ENCODE assay signal across 8 mouse cellular contexts in genomic region chr17:24960852-24961715, GRCm38 (mm10). TPM values are rescaled to one million over a fixed set of nuclear protein-coding genes. Genes with fewer than 3 reads are reported as not detected.
DNase-seq lines count a peak whose midpoint lies in the region; ATAC-seq and TF ChIP-seq lines count a peak whose summit lies in the region.

No protein-coding gene starts in this region.

- peak; percentile 97 for DNase-seq in heart, adult 8-10 months (ENCODE audit: low spot score)
- DNase-seq in heart, postnatal 36 days, result no peak
- DNase-seq in ES-E14 (ENCODE audit: low read depth, low spot score), result peak; percentile 97
- DNase-seq in forebrain, postnatal 0 days, result no peak
- DNase-seq in liver, embryonic 14.5 days (ENCODE audit: low read depth in 3 of 3, low spot score in 3 of 3), result no peak
- no peak for DNase-seq in right cerebral cortex, adult 2 months (ENCODE audit: low spot score in 2 of 2)
- no peak for DNase-seq in cerebellum, adult 8-10 months
- no peak for DNase-seq in kidney, postnatal 10 days

- H3K4me2 ChIP-seq in forebrain, postnatal 0 days (ENCODE audit: low read depth), result peak overlapping the region; percentile 57
- peak overlapping the region; percentile 67 for H3K4me2 ChIP-seq in liver, embryonic 14.5 days (ENCODE audit: low read depth)

- intact Hi-C loops in heart, postnatal 36 days (cut with DNase I), result loop anchor here (2.0 kb wide), 2 partner anchors 24 to 54 kb away; partner anchors contain the start of genes Cramp1l and Mapk8ip3

- TF ChIP-seq CTCF in forebrain, postnatal 0 days (IDR thresholded peaks at IDR 0.05; ENCODE audit: low read depth), result no peak
- TF ChIP-seq CTCF in liver, embryonic 14.5 days (IDR thresholded peaks at IDR 0.05; ENCODE audit: low read depth), result 0 out of 2 replicates have a peak, but pooled peaks have one; percentile 16

- no peak for TF ChIP-seq EP300 in liver, embryonic 14.5 days (IDR thresholded peaks at IDR 0.05; ENCODE audit: low read depth)

- H3K4me1 ChIP-seq in ES-E14 (ENCODE audit: control insufficient read depth in 2 of 2, insufficient read depth in 2 of 2, low read length in 2 of 2, poor library complexity in 1 of 2), result peaks cover 0 to 4% of the 10 kb centered on the region in 2 experiments; a peak in 1 of 4 replicates
- H3K4me1 ChIP-seq in forebrain, postnatal 0 days (ENCODE audit: insufficient read depth), result peaks cover 8% of the 10 kb centered on the region; the same call in 1 of the 2 replicates
- peaks cover 0 to 6% of the 10 kb centered on the region in 2 experiments; a peak in 3 of 4 replicates for H3K4me1 ChIP-seq in liver, embryonic 14.5 days (replicated peaks; ENCODE audit: control insufficient read depth in 2 of 2, insufficient read depth in 2 of 2, low read length in 1 of 2)

- in situ Hi-C loops in ES-E14 (cut with MboI; ENCODE audit: low sequenced_read_pairs in 2 of 2, unreplicated experiment in 2 of 2), result no loop called here

- no peaks in the 10 kb centered on the region for H3K9me3 ChIP-seq in ES-E14 (ENCODE audit: control insufficient read depth, insufficient read depth, low read depth, low read length)
- H3K9me3 ChIP-seq in forebrain, postnatal 0 days (ENCODE audit: low read length), result no peaks in the 10 kb centered on the region
- no peaks in the 10 kb centered on the region for H3K9me3 ChIP-seq in liver, embryonic 14.5 days (ENCODE audit: control insufficient read depth, low read length)

- H3K27me3 ChIP-seq in forebrain, postnatal 0 days (ENCODE audit: insufficient read depth, low read length), result no peaks in the 10 kb centered on the region
- no peaks in the 10 kb centered on the region for H3K27me3 ChIP-seq in liver, embryonic 14.5 days (ENCODE audit: control insufficient read depth, insufficient read depth, low read length)

- peaks cover 11% of the 10 kb centered on the region for H3K36me3 ChIP-seq in ES-E14 (ENCODE audit: control insufficient read depth, insufficient read depth, low read length, poor library complexity, severe bottlenecking)
- peaks cover 37% of the 10 kb centered on the region for H3K36me3 ChIP-seq in forebrain, postnatal 0 days (ENCODE audit: insufficient read depth)
- peaks cover 44% of the 10 kb centered on the region for H3K36me3 ChIP-seq in liver, embryonic 14.5 days (replicated peaks; ENCODE audit: control insufficient read depth, insufficient read depth, low read depth)

- peak overlapping the region; percentile 59 to 70 for H3K4me3 ChIP-seq in ES-E14 (ENCODE audit: insufficient read depth in 1 of 2, low read depth in 1 of 2, low read length in 2 of 2, poor library complexity in 1 of 2, severe bottlenecking in 1 of 2)
- peak overlapping the region; percentile 87 for H3K4me3 ChIP-seq in forebrain, postnatal 0 days (ENCODE audit: low read depth, low read length)
- H3K4me3 ChIP-seq in liver, embryonic 14.5 days (ENCODE audit: insufficient read depth in 1 of 2, low read depth in 2 of 2, low read length in 2 of 2), result peak overlapping the region; percentile 54 to 61

- 13% methylated on average over 21 of the region's 21 CpGs for WGBS in forebrain, postnatal 0 days
- WGBS in liver, embryonic 14.5 days (ENCODE audit: insufficient replicate concordance), result 10% methylated on average over 21 of the region's 21 CpGs

- peak overlapping the region; percentile 46; the same call in 1 of the 2 replicates for H3K27ac ChIP-seq in ES-E14 (ENCODE audit: insufficient read depth, low read depth, low read length, poor library complexity, severe bottlenecking)
- H3K27ac ChIP-seq in forebrain, postnatal 0 days (ENCODE audit: low read depth, low read length), result no peak overlapping the region
- no peak overlapping the region for H3K27ac ChIP-seq in liver, embryonic 14.5 days

- H3K9ac ChIP-seq in ES-E14 (ENCODE audit: insufficient read depth, low read depth, low read length, poor library complexity, severe bottlenecking), result peak overlapping the region; percentile 79
- peak overlapping the region; percentile 10; the same call in 1 of the 2 replicates for H3K9ac ChIP-seq in forebrain, postnatal 0 days
- peak overlapping the region; percentile 21 for H3K9ac ChIP-seq in liver, embryonic 14.5 days (replicated peaks)

- peak; percentile 27 for ATAC-seq in forebrain, postnatal 0 days
- ATAC-seq in liver, embryonic 14.5 days (ENCODE audit: insufficient read depth), result peak; percentile 27

TF ChIP-seq in ES-E14, 5 proteins besides CTCF, POLR2A, EP300 and RAD21:
- TF ChIP-seq HCFC1 (IDR thresholded peaks at IDR 0.05; ENCODE audit: borderline replicate concordance, insufficient read depth, low read length) (no peak), CHD2 (IDR thresholded peaks at IDR 0.05; ENCODE audit: low read depth, low read length) (no peak), ZC3H11A (IDR thresholded peaks at IDR 0.05; ENCODE audit: borderline replicate concordance, low read depth, low read length) (no peak), MAFK (IDR thresholded peaks at IDR 0.05; ENCODE audit: insufficient read depth, low read depth, low read length) (no peak), ZNF384 (IDR thresholded peaks at IDR 0.05; ENCODE audit: low read depth, low read length) (no peak)

RNA-seq across cellular contexts. Expression of gene Jpt2, which starts 0.6 kb away (rescaled TPM):
- 10 to 100 TPM in 2 of 4 experiments, 1 to 10 TPM in 2; 6.4 to 12.8 (median 9.6) TPM for total RNA-seq in heart, adult 8-10 months (2022)
- 1 to 10 TPM; 6.4 to 7.9 TPM for total RNA-seq in heart, postnatal 36 days (2021)
- 90.3 and 105 TPM in 2 replicates for total RNA-seq in ES-E14 (2012; rRNA removed)
- total RNA-seq in forebrain, postnatal 0 days (2014; rRNA removed), result 52.3 and 64.7 TPM in 2 replicates
- polyA plus RNA-seq in forebrain, postnatal 0 days (2015; fragmentation: Nextera tagmentation; extraction: Ambion mirVana), result 46.2 and 58.4 TPM in 2 replicates
- polyA plus RNA-seq in liver, embryonic 14.5 days (2012; rRNA removed), result 18.9 and 24.3 TPM in 2 replicates
- 31.6 and 34.3 TPM in 2 replicates for polyA plus RNA-seq in liver, embryonic 14.5 days (2014; fragmentation: Nextera tagmentation; extraction: Ambion mirVana)

RNA-seq across cellular contexts. Expression of gene Mapk8ip3, which starts 24.3 kb away (rescaled TPM):
- 10 to 100 TPM; 55.0 to 69.0 (median 62.5) TPM for total RNA-seq in heart, adult 8-10 months (2022)
- 10 to 100 TPM; 58.9 to 63.0 TPM for total RNA-seq in heart, postnatal 36 days (2021)
- total RNA-seq in ES-E14 (2012; rRNA removed), result 55.7 and 63.7 TPM in 2 replicates
- total RNA-seq in forebrain, postnatal 0 days (2014; rRNA removed), result 128 and 151 TPM in 2 replicates
- 50.3 and 65.1 TPM in 2 replicates for polyA plus RNA-seq in forebrain, postnatal 0 days (2015; fragmentation: Nextera tagmentation; extraction: Ambion mirVana)
- 30.6 and 34.3 TPM in 2 replicates for polyA plus RNA-seq in liver, embryonic 14.5 days (2012; rRNA removed)
- 7.2 and 8.0 TPM in 2 replicates for polyA plus RNA-seq in liver, embryonic 14.5 days (2014; fragmentation: Nextera tagmentation; extraction: Ambion mirVana)

RNA-seq across cellular contexts. Expression of gene Cramp1l, which starts 54.5 kb away (rescaled TPM):
- 10 to 100 TPM in 1 of 4 experiments, 1 to 10 TPM in 3; 9.4 to 11.3 (median 9.6) TPM for total RNA-seq in heart, adult 8-10 months (2022)
- 10 to 100 TPM; 12.6 to 13.1 TPM for total RNA-seq in heart, postnatal 36 days (2021)
- 9.1 and 11.6 TPM in 2 replicates for total RNA-seq in ES-E14 (2012; rRNA removed)
- 16.2 and 21.5 TPM in 2 replicates for total RNA-seq in forebrain, postnatal 0 days (2014; rRNA removed)
- 1.9 and 2.9 TPM in 2 replicates for polyA plus RNA-seq in forebrain, postnatal 0 days (2015; fragmentation: Nextera tagmentation; extraction: Ambion mirVana)
- polyA plus RNA-seq in liver, embryonic 14.5 days (2012; rRNA removed), result 7.8 and 7.9 TPM in 2 replicates
- 3.2 and 3.9 TPM in 2 replicates for polyA plus RNA-seq in liver, embryonic 14.5 days (2014; fragmentation: Nextera tagmentation; extraction: Ambion mirVana)

RNA-seq across cellular contexts. Expression of gene Ift140, which starts 54.8 kb away (rescaled TPM):
- 1 to 10 TPM; 3.5 to 6.3 (median 4.5) TPM for total RNA-seq in heart, adult 8-10 months (2022)
- total RNA-seq in heart, postnatal 36 days (2021), result 1 to 10 TPM; 5.7 to 7.3 TPM
- 8.1 and 12.1 TPM in 2 replicates for total RNA-seq in ES-E14 (2012; rRNA removed)
- total RNA-seq in forebrain, postnatal 0 days (2014; rRNA removed), result 31.8 and 37.7 TPM in 2 replicates
- 11.6 and 15.2 TPM in 2 replicates for polyA plus RNA-seq in forebrain, postnatal 0 days (2015; fragmentation: Nextera tagmentation; extraction: Ambion mirVana)
- polyA plus RNA-seq in liver, embryonic 14.5 days (2012; rRNA removed), result 51.8 and 61.2 TPM in 2 replicates
- polyA plus RNA-seq in liver, embryonic 14.5 days (2014; fragmentation: Nextera tagmentation; extraction: Ambion mirVana), result 115 and 124 TPM in 2 replicates

Comparison
In these comparisons a context has a peak if more than half of its experiments do, and no peak if none do; other contexts are left out.
1. DNase-seq: peak in heart, adult 8-10 months (single experiment) and ES-E14 (single experiment); none in heart, postnatal 36 days (0 of 2), forebrain, postnatal 0 days (single experiment), liver, embryonic 14.5 days (0 of 3), right cerebral cortex, adult 2 months (0 of 2), cerebellum, adult 8-10 months (single experiment) and kidney, postnatal 10 days (single experiment).
2. H3K9ac ChIP-seq: peak in every context shown above with its lines; median percentile 79 in ES-E14; 21 in liver, embryonic 14.5 days; 10 in forebrain, postnatal 0 days.
3. Peak in every context shown above with its lines, with median percentiles within 50 percentile points of each other: H3K4me3 ChIP-seq.